Mouse (Mus musculus): ENCODE measurements at regions not wholly inside any gene's neighbourhood (a gene's known extent, or its start where the extent isn't known, plus 50 kb on each side); places are given as distances from the start of the nearest gene placed in this dataset.
A peak's percentile ranks its signal among the peaks of the same experiment; 100 is the strongest.
"Not testable (repeated sequence)": the region's sequence is repeated elsewhere in the genome, so short reads cannot be mapped to it uniquely, and the experiment has no call there.

DNA sequence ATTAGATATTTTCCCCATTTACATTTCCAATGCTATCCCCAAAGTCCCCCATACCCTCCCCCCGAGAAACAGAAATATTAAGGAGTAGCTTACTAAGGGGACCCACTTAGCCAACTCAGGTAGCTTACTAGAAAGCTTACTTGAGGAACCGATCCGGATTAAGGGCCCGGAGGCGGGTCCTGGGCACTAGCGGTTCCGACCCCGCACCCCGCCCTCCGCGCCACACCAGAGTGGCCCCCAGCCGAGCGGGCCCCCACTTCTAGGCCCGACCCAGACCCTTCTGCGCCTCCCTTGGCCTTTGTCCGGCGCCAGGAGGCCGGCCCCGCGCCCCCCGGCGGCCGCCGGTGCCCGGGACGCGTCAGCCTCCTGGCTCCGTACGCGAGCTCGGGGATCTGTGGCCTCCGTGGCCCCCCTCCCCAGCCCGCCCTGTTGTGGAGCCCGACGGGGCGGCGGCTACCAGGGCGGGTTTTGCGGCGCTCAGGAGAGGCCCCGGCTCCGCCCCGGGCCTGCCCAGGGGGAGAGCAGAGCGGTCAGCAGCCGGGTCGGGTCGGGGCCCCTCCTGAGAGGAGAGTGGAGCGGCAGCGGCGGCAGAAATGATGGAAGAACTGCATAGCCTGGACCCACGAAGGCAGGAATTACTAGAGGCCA lies 106.5 kb downstream of the Zfp600 start:
- H3K9me3 ChIP-seq (replicated peaks): not testable (repeated sequence)
- 9% methylated on average over 32 of the region's 51 CpGs for WGBS (ENCODE audit: insufficient replicate concordance)

DNA sequence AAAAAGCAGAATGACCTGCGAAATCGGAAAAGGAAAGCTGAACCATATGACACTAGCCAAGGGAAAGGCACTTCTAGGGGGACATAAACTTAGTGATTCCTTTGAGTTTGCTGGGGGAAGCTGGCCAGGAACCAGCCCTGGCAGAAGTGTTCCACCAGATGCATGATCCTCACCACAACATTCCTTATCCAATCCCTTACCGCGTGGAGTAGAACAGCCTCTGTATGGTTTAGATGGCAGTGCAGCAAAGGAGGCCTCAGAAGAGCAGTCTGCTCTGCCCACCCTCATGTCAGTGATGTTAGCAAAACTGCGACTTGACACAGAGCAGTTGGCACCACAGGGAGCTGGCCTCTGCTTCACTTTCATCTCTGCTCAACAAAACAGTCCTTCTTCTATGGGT lies 107.2 kb downstream of the Zfp600 start:
- H3K9me3 ChIP-seq (replicated peaks); ATAC-seq (ENCODE audit: insufficient read depth); H3K27me3 ChIP-seq; H3K27ac ChIP-seq (replicated peaks); H3K4me1 ChIP-seq (replicated peaks); H3K9ac ChIP-seq; H3K36me3 ChIP-seq (replicated peaks); H3K4me3 ChIP-seq (replicated peaks): not testable (repeated sequence)
- 40% methylated on average over 2 of the region's 5 CpGs for WGBS (ENCODE audit: insufficient replicate concordance)
- H3K4me2 ChIP-seq: peak overlapping the region; percentile 55; the same call in 1 of the 2 replicates

More for the DNA sequence above, 106.5 kb downstream of the Zfp600 start:
- ATAC-seq (ENCODE audit: insufficient read depth): peak; percentile 81
- H3K27ac ChIP-seq (replicated peaks); H3K36me3 ChIP-seq (replicated peaks); H3K27me3 ChIP-seq; H3K9ac ChIP-seq; H3K4me1 ChIP-seq (replicated peaks): not testable (repeated sequence)
- Histone ChIP-seq H3K4me3 (replicated peaks) (peak overlapping the region; percentile 32; the same call in 1 of the 2 replicates), H3K4me2 (peak overlapping the region; percentile 55)

DNA sequence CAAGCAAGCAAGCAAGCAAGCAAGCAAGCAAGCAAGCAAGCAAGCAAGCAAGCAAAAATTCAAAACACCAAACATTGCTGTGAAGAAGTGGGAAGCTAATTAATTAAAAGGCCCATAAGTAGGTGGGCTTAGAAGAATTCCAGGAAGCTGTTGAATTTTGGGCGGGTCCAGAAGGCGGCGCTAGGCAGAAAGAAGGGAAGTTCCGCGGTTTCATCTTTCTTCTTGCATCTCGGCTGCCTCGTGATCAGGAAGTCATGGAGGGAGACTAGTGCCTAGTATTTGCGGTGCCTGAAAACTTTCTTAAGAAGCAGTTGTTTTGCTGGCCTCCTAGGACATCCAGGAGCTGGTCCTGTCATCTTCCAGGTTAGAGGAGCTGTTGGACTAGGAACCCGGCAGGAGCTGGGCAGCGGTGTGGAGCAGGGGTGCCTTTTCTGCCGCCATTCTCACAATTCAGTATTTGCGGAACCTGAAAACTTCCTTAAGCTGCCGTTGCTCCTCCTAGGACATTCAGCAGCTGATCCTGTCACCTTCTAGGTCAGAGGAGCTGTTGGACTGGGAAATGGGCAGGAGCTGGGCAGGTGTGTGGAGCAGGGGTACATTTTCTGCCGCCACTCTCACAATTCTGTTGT lies 113.6 kb downstream of the Zfp600 start:
- H3K9me3 ChIP-seq (replicated peaks); H3K27me3 ChIP-seq; H3K27ac ChIP-seq (replicated peaks); H3K4me2 ChIP-seq; H3K36me3 ChIP-seq (replicated peaks); H3K4me1 ChIP-seq (replicated peaks); H3K4me3 ChIP-seq (replicated peaks); H3K9ac ChIP-seq: not testable (repeated sequence)
- no CpG with 5 or more reads among the region's 14 CpGs for WGBS (ENCODE audit: insufficient replicate concordance)
- peak; percentile 31; the same call in 1 of the 2 replicates for ATAC-seq (ENCODE audit: insufficient read depth)
